Mouse (Mus musculus): ENCODE measurements around the gene BC117090. TPM values are rescaled to one million over a fixed set of nuclear protein-coding genes. Genes with fewer than 3 reads are reported as not detected.
"Not testable (repeated sequence)": the region's sequence is repeated elsewhere in the genome, so short reads cannot be mapped to it uniquely, and the experiment has no call there.

BC117090 gene
- not detected for total RNA-seq (2021)
- long read RNA-seq, experiment 1: 0 reads
- long read RNA-seq, experiment 2: 0 reads

- DNase-seq (ENCODE audit: low spot score in 2 of 2): no peak
These were observed at the start of gene BC117090 for GRCm38 (mm10) chr16:36334232-36334631. TSS of gene BC117090 (minus strand) at chr16:36334332.

GRCm38 (mm10) chr16:36367648-36368047, 33.5 kb upstream of the BC117090 start, which contains the start of gene BC100530:
TSS of gene BC100530 (minus strand) at chr16:36367748.
- DNase-seq (ENCODE audit: low spot score in 2 of 2): not testable (repeated sequence)

- no peak for DNase-seq (ENCODE audit: low spot score in 2 of 2)
These were observed 3.0 kb upstream of the BC117090 start for GRCm38 (mm10) chr16:36337171-36337570.

- DNase-seq (ENCODE audit: low spot score in 2 of 2): no peak
These were observed 14.8 kb downstream of the BC117090 start for GRCm38 (mm10) chr16:36319286-36319685.

- DNase-seq (ENCODE audit: low spot score in 2 of 2): not testable (repeated sequence)
These were observed 18.0 kb downstream of the BC117090 start for GRCm38 (mm10) chr16:36316111-36316510.

GRCm38 (mm10) chr16:36307631-36308030, 26.5 kb downstream of the BC117090 start:
- DNase-seq (ENCODE audit: low spot score in 2 of 2): no peak

GRCm38 (mm10) chr16:36289140-36289539, 45.0 kb downstream of the BC117090 start:
- no peak for DNase-seq (ENCODE audit: low spot score in 2 of 2)

- not testable (repeated sequence) for DNase-seq (ENCODE audit: low spot score in 2 of 2)
These were observed 57.3 kb downstream of the BC117090 start, which contains the start of gene Stfa1 for GRCm38 (mm10) chr16:36276796-36277195. TSS of gene Stfa1 (plus strand) at chr16:36276951.

Other genes with a start within 250 kb of the BC117090 start
- gene Csta1, start 203.1 kb downstream of the BC117090 start, total RNA-seq (2021): not detected
- not detected for gene Stfa2l1, start 177.5 kb downstream of the BC117090 start, total RNA-seq (2021)
- gene Gm5483, start 150.1 kb downstream of the BC117090 start, total RNA-seq (2021): not detected
- not detected for gene Gm5416, start 123.9 kb downstream of the BC117090 start, total RNA-seq (2021)
- gene 2010005H15Rik, start 112.9 kb downstream of the BC117090 start, total RNA-seq (2021): not detected
- not detected for gene Stfa1, start 57.4 kb downstream of the BC117090 start, total RNA-seq (2021)
- gene BC100530, start 33.4 kb upstream of the BC117090 start, total RNA-seq (2021): not detected
- gene Stfa2, start 74.1 kb upstream of the BC117090 start, total RNA-seq (2021): not detected
- not detected for gene Stfa3, start 121.1 kb upstream of the BC117090 start, total RNA-seq (2021)
- 10 to 100 TPM in 1 of 2 experiments, 1 to 10 TPM in 1; 9.4 to 13.6 TPM for gene Casr, start 227.8 kb upstream of the BC117090 start, total RNA-seq (2021)